Mouse (Mus musculus) lung, adult 2 months (tissue): ENCODE data around the gene Otop2.

Experiments
- CTCF ChIP-seq: fragments of 200-500 bp; IDR thresholded peaks from 2 replicates; pipeline ENCODE4 v1.5.1; 2011; ENCODE audit warnings: mild to moderate bottlenecking, low read length, control low read depth; ENCODE audit not compliant: insufficient read depth
- POLR2A ChIP-seq: fragments of 200-500 bp; IDR thresholded peaks from 2 replicates; pipeline ENCODE4 v1.6.1; 2011; ENCODE audit warnings: low read depth, mild to moderate bottlenecking, control low read depth, low read length, borderline replicate concordance; ENCODE audit errors: extremely low read depth

GRCm38 (mm10) chr11:115306863-115307262 lies at the start of gene Otop2:
- TF ChIP-seq POLR2A (no peak), CTCF (no peak)
